Mouse (Mus musculus) intestine, embryonic 14.5 days (tissue): ENCODE measurements around the gene Krt86. TPM values are rescaled to one million over a fixed set of nuclear protein-coding genes. Genes with fewer than 3 reads are reported as not detected.
"Not testable (repeated sequence)": the region's sequence is repeated elsewhere in the genome, so short reads cannot be mapped to it uniquely, and the experiment has no call there.

ENCODE experiments used
- ATAC-seq: fragments of 200-750 bp; cut with Nextera tagmentation; replicated peaks from 2 replicates; pipeline ENCODE4 v1.8.0; 2017; ENCODE audit warnings: low read depth, moderate number of reproducible peaks, moderate TSS enrichment, moderate library complexity; ENCODE audit not compliant: low FRiP score, low TSS enrichment
- DNase-seq: peaks from one replicate; pipeline ENCODE4 v3.0.0-alpha.2; 2018; ENCODE audit warnings: low spot score
- H3K27ac ChIP-seq: fragments of 300-500 bp; sonication (generic); 2 replicates; pipeline ENCODE4 v1.5.1; 2014; ENCODE audit warnings: low read depth, mild to moderate bottlenecking, control low read depth
- H3K27me3 ChIP-seq: fragments of 300-500 bp; sonication (generic); replicated peaks from 2 replicates; pipeline ENCODE4 v1.6.1; 2014; ENCODE audit warnings: low read length, control low read depth; ENCODE audit not compliant: control insufficient read depth, insufficient read depth
- H3K36me3 ChIP-seq: fragments of 300-500 bp; sonication (generic); 2 replicates; pipeline ENCODE4 v1.6.1; 2014; ENCODE audit warnings: low read length, control low read depth; ENCODE audit not compliant: control insufficient read depth, insufficient read depth
- H3K4me1 ChIP-seq: fragments of 300-500 bp; sonication (generic); replicated peaks from 2 replicates; pipeline ENCODE4 v1.6.1; 2014; ENCODE audit warnings: low read length, control low read depth, mixed read lengths; ENCODE audit not compliant: control insufficient read depth, insufficient read depth
- H3K4me2 ChIP-seq: fragments of 300-500 bp; sonication (generic); 2 replicates; pipeline ENCODE4 v1.6.1; 2014; ENCODE audit warnings: low read length
- H3K4me3 ChIP-seq: fragments of 300-500 bp; sonication (generic); 2 replicates; pipeline ENCODE4 v1.5.1; 2014; ENCODE audit warnings: low read depth, low read length, control low read depth, mixed read lengths
- H3K9ac ChIP-seq: fragments of 300-500 bp; sonication (generic); 2 replicates; pipeline ENCODE4 v1.6.1; 2014; ENCODE audit warnings: mild to moderate bottlenecking, low read length
- H3K9me3 ChIP-seq: fragments of 300-500 bp; sonication (generic); 2 replicates; pipeline ENCODE4 v1.6.1; 2016; ENCODE audit warnings: low read length, control low read depth; ENCODE audit not compliant: control insufficient read depth
- whole genome bisulfite sequencing: fragments of 180-500 bp; shearing (Covaris S2); extraction: QIAGEN DNeasy Blood & Tissue Kit; methylation state at CpG from one replicate; pipeline ENCODE4 v1.1.7; 2014; 5-methylcytosine and 5-hydroxymethylcytosine counted together
- polyA plus RNA-seq: library from polyadenylated mRNA; unstranded; fragments of >200 nt; fragmentation: Nextera tagmentation; extraction: Ambion mirVana; gene quantifications from 2 replicates; pipeline ENCODE4 v1.2.1, GENCODE M21; 2014

Krt86 gene
- polyA plus RNA-seq, 1 experiment from 2014 or later = 0.08 TPM

DNA sequence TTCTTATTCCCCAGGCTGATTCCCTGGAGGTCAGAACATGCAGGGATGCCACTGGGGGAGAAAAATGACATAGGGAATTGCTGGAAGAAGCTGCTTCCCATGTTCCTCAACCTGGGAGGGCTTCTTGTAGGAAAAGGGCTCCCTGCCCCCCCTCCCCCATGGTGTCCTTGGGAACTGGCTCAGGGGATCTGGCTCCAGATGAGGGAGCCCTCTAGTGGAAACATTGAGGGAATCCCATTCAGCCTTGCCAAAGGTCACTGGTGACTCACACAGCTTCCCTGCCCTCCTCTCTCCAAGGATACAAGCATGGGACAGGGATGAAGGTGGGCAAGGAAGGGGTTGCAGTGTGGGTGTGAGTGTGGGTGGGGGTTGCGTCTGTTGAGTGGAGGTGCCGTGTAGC is 23.9 kb downstream of the Krt86 start:
- no peak overlapping the region for H3K9ac ChIP-seq
- peaks cover 13% of the 10 kb centered on the region; the same call in 1 of the 2 replicates for H3K4me1 ChIP-seq
- H3K27ac ChIP-seq = no peak overlapping the region
- H3K4me2 ChIP-seq = no peak overlapping the region
- 83% methylated on average over 2 of the region's 2 CpGs for WGBS
- H3K36me3 ChIP-seq = no peaks in the 10 kb centered on the region
- no peaks in the 10 kb centered on the region for H3K9me3 ChIP-seq
- ATAC-seq (0 out of 2 replicates have a peak, but pooled peaks have one; percentile 19), DNase-seq (no peak)
- H3K4me3 ChIP-seq = no peak overlapping the region
- no peaks in the 10 kb centered on the region for H3K27me3 ChIP-seq

DNA sequence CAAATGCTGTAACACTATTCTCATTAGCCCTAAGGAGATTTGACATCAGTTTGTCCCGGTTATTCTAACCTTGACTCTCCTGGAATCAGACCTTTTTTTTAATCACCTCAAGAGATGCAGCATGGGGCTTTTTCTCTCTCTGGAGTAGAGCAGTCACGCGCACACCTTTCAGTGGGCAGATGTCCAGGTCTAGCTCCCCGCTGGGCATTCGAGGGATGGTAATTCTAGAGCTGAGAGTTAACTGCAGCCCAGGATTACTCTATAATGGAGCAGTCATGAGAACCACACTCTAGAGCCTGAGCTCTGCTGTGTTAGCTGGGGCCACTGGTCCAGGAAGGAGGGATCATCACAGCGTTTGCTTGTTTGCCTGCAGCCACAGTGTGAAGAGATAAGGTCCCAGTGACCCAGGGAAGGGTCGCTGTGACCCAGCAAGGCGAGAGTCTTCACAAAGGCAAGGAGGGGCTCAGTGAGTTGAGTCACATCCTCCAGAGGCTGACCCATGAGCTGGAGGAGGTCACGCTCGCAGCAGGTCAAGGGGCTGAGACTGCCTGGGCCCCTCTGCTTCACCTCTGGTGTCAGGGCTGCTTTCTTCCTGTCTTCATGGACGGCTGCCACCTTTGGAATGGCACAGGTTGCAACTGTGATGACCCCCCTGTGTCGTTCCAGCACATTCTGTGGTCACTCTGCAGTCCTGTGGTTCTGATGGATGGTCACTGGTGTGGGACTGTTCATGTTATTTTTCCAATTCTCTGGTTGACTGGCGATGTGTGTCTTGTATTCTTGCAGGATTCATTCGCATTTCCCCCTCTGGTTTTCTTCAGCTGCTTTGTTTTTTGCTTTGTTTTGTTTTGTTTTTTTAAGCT is 33.8 kb downstream of the Krt86 start:
- no peak overlapping the region for H3K27ac ChIP-seq
- no peaks in the 10 kb centered on the region for H3K36me3 ChIP-seq
- H3K4me1 ChIP-seq = no peaks in the 10 kb centered on the region; the same call in 1 of the 2 replicates
- H3K9ac ChIP-seq = no peak overlapping the region
- ATAC-seq (no peak), DNase-seq (no peak)
- no peak overlapping the region for H3K4me3 ChIP-seq
- H3K4me2 ChIP-seq = no peak overlapping the region
- WGBS = 49% methylated on average over 14 of the region's 14 CpGs
- H3K9me3 ChIP-seq = no peaks in the 10 kb centered on the region
- H3K27me3 ChIP-seq = no peaks in the 10 kb centered on the region

DNA sequence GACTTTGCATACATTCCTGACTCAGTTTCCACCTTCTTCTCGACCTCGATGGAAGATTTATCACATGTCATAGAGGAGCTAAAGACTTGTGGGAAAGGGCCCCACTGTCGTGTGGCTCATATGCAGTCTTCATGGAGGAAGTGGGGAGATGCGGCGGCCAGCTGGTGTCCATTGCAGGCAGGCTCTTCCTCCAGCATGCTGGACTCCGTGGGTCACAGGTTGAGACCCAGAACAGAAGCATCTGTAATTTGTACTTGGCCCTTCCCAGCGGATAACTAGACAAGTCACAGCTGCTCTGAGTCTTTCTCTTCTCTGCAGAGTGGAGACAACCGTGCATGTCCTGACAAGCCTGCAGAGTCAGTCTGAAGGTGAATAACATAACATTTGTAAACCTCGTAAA is 35.0 kb downstream of the Krt86 start:
- no peak overlapping the region for H3K4me2 ChIP-seq
- no peaks in the 10 kb centered on the region for H3K9me3 ChIP-seq
- no peaks in the 10 kb centered on the region for H3K36me3 ChIP-seq
- H3K4me1 ChIP-seq = no peaks in the 10 kb centered on the region; the same call in 1 of the 2 replicates
- ATAC-seq (no peak), DNase-seq (no peak)
- H3K27me3 ChIP-seq = no peaks in the 10 kb centered on the region
- no peak overlapping the region for H3K27ac ChIP-seq
- 45% methylated on average over 9 of the region's 9 CpGs for WGBS
- no peak overlapping the region for H3K9ac ChIP-seq
- no peak overlapping the region for H3K4me3 ChIP-seq

DNA sequence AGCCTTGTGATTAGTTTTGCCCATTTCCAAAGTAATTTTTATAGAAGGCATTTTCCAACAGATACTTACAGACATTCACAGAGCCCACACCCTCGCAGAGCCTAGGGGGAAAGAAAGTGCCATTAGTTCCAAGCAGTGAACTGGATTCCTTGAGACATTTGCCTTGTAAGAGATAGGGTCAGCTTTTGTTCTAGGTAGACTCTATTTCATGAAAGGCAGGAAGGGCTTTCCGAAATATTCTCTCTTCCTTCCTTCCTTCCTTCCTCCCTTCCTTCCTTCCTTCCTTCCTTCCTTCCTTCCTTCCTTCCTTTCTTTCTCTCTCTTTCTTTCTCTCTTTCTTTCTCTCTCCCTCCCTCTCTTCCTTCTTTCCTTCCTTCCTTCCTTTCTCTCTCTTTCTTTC is 43.9 kb downstream of the Krt86 start, which contains the start of gene Gm49425:
TSS of gene Gm49425 (minus strand) at position 101 of the 400 bp plus-strand sequence.
- not testable (repeated sequence) for H3K4me3 ChIP-seq, H3K36me3 ChIP-seq, H3K9me3 ChIP-seq, H3K27me3 ChIP-seq, ATAC-seq, H3K4me2 ChIP-seq, H3K27ac ChIP-seq, DNase-seq, H3K9ac ChIP-seq, H3K4me1 ChIP-seq
- 71% methylated on average over 2 of the region's 2 CpGs for WGBS

DNA sequence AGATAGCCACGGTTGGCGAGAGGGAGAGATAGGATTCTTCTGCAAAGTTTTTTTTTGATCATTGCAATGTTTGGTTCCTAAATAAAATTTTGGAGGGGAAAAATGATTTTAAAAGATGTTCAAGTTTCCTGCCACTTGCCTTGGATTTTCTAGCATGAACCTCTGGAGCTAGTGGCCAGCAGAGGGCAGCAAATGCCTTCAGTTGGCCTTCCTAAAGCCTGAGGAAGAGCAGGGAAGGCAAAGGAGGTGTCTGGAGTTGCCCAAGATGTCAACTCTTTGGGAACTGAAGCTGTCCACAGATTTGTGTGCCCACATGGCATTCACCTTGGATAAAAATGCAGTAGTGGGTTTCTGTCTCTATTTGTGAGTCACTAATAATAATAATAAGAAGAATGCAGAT is 46.5 kb downstream of the Krt86 start:
- Histone ChIP-seq H3K27ac (no peak overlapping the region), H3K4me1 (no peaks in the 10 kb centered on the region), H3K4me3 (no peak overlapping the region), H3K4me2 (no peak overlapping the region), H3K9me3 (no peaks in the 10 kb centered on the region), H3K36me3 (no peaks in the 10 kb centered on the region), H3K9ac (no peak overlapping the region), H3K27me3 (peaks cover 4% of the 10 kb centered on the region; the same call in 1 of the 2 replicates)
- peak; percentile 84 for DNase-seq
- 9% methylated on average over 2 of the region's 2 CpGs for WGBS
- ATAC-seq = no peak

DNA sequence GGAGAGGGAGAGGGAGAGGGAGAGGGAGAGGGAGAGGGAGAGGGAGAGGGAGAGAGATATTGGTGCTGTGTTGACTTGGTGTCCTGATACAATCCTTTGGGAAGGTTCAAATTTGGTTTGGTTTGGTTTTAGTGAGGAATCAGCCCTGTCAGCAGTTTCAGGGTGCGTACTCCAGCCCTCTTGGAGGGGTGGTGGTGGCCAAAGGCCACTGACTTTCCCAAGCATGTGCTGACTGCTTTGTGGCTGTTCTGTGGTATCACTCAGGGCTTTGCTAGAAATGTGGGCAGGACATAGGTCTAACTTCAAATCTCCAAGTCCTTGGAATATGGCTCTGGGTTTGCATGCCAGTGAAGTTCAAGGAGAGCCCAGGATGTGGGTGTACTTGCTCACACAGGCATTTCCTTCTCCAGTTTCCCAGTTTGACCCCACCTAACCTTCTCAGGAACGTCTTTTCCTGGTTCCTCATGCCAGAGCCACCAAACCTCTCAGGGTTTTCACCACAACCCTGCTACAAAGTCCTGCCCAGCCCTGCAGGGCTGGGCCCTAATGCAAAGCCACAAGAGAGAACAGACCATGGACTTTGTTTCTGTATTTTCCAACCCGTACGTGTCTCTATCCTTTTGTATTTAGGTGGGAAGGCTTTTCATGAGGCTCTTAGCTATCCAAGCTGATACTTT is 49.4 kb downstream of the Krt86 start:
- DNase-seq (no peak), ATAC-seq (no peak)
- H3K27me3 ChIP-seq = peaks cover 4% of the 10 kb centered on the region; the same call in 1 of the 2 replicates
- H3K4me1 ChIP-seq = no peaks in the 10 kb centered on the region
- H3K4me2 ChIP-seq = no peak overlapping the region
- H3K27ac ChIP-seq = no peak overlapping the region
- H3K4me3 ChIP-seq = no peak overlapping the region
- no peak overlapping the region for H3K9ac ChIP-seq
- 73% methylated on average over 4 of the region's 4 CpGs for WGBS
- no peaks in the 10 kb centered on the region for H3K36me3 ChIP-seq
- no peaks in the 10 kb centered on the region for H3K9me3 ChIP-seq

Other genes with a start within 250 kb of the Krt86 start
- 3.5 and 4.2 TPM in 2 replicates for gene Grasp, start 249.3 kb upstream of the Krt86 start, polyA plus RNA-seq
- 6.4 and 6.9 TPM in 2 replicates for gene Nr4a1, start 219.2 kb upstream of the Krt86 start, polyA plus RNA-seq
- gene Atg101, start 189.2 kb upstream of the Krt86 start, polyA plus RNA-seq = 65.4 and 67.1 TPM in 2 replicates
- gene 6030408B16Rik, start 180.3 kb upstream of the Krt86 start, polyA plus RNA-seq = 5.9 and 6.6 TPM in 2 replicates
- 0.81 and 1.6 TPM in 2 replicates for gene Krt80, start 103.3 kb upstream of the Krt86 start, polyA plus RNA-seq
- 104 and 108 TPM in 2 replicates for gene Krt7, start 62.4 kb upstream of the Krt86 start, polyA plus RNA-seq
- gene Krt87, start 34.7 kb upstream of the Krt86 start, polyA plus RNA-seq = 0.17 TPM in 1 of 2 replicates, not detected in the other
- gene Krt88, start 25.7 kb upstream of the Krt86 start, polyA plus RNA-seq = not detected in 2 replicates
- not detected in 2 replicates for gene Krt81, start 9.7 kb upstream of the Krt86 start, polyA plus RNA-seq
- gene Krt83, start 18.0 kb downstream of the Krt86 start, polyA plus RNA-seq = 0.19 TPM in 1 of 2 replicates, not detected in the other
- not detected in 2 replicates for gene Gm49425, start 43.8 kb downstream of the Krt86 start, polyA plus RNA-seq
- not detected in 2 replicates for gene Krt84, start 59.3 kb downstream of the Krt86 start, polyA plus RNA-seq
- not detected in 2 replicates for gene Krt82, start 77.2 kb downstream of the Krt86 start, polyA plus RNA-seq
- gene Krt90, start 89.5 kb downstream of the Krt86 start, polyA plus RNA-seq = 0.07 TPM in 1 of 2 replicates, not detected in the other
- gene Krt75, start 100.4 kb downstream of the Krt86 start, polyA plus RNA-seq = not detected in 2 replicates
- gene Gm5414, start 154.7 kb downstream of the Krt86 start, polyA plus RNA-seq = not detected in 2 replicates
- not detected in 2 replicates for gene Gm5478, start 173.9 kb downstream of the Krt86 start, polyA plus RNA-seq
- gene Krt6b, start 206.8 kb downstream of the Krt86 start, polyA plus RNA-seq = not detected in 2 replicates
- not detected in 2 replicates for gene Krt6a, start 220.8 kb downstream of the Krt86 start, polyA plus RNA-seq
- 0.47 TPM in 1 of 2 replicates, not detected in the other for gene Krt5, start 239.4 kb downstream of the Krt86 start, polyA plus RNA-seq